Mouse (Mus musculus): ENCODE data around the gene Dnah17.

Gene Dnah17

GRCm38 (mm10) chr11:118130534-118130933, at the start of gene Dnah17:
TSS of gene Dnah17 (minus strand) at chr11:118130634.
- DNase-seq, result no peak

DNA sequence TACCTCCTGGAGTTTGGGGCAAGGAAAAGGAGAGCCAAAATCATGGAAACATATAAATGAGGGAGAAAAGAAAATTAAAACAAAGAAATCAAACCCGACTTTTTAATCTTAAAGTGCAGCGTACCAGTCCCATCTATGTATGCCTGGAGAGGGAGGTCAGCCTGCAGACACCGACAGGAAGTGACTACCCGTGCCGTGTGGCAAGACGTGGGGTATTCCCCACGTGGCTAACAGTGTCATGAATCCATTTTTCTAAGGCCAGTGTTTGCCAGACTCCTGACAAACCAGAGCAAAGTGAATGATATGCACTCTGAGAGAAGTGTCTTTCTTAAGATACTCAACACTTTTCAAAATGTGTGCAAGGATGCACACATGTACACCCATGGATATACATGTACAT, 49.8 kb upstream of the Dnah17 start:
- no peak for DNase-seq

GRCm38 (mm10) chr11:118178236-118178635, 47.8 kb upstream of the Dnah17 start:
- DNase-seq, result no peak

GRCm38 (mm10) chr11:118174752-118175151, 44.3 kb upstream of the Dnah17 start:
- DNase-seq, result no peak

DNA sequence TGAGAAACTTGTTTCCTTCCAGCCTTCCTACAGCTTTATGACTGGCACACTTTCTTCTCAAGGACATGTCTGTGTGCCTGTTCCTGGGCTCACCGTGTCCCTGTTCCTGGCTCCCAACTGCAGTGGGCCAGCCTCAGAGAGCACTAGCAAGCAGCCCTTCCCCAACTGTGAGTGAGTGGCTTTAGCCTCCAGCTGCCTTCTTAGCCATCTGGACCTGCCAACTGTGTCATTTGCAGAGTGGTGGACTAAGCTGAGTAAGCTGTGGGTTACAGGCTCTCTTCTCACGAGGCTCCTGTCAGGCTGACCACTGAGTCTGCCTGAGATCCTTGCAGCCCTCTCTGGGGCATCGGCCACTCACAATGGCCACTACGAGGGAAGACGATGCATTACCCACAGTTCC, 42.3 kb upstream of the Dnah17 start:
- no peak for DNase-seq

GRCm38 (mm10) chr11:118170333-118170732, 39.9 kb upstream of the Dnah17 start:
- DNase-seq, result no peak

DNA sequence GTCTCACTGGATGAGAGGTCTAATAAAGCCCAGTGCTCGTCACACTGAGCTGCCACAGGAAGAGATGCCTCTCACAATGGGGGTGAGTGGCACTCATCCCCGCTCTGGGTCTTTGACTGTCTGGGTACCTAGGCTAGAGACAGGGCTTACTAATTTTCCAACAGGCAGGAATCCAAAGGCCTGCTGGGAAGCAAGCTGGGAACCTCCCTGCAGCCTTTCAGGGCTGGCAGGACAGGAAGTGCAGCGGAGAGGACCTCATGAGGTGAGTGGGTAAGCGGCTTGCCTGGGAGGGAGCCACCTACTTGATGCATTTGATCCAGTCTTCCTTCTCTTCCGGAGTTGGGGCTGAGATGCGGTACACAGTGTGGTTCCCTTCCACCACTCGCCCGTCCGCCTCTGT, 38.3 kb upstream of the Dnah17 start:
- no peak for DNase-seq

DNA sequence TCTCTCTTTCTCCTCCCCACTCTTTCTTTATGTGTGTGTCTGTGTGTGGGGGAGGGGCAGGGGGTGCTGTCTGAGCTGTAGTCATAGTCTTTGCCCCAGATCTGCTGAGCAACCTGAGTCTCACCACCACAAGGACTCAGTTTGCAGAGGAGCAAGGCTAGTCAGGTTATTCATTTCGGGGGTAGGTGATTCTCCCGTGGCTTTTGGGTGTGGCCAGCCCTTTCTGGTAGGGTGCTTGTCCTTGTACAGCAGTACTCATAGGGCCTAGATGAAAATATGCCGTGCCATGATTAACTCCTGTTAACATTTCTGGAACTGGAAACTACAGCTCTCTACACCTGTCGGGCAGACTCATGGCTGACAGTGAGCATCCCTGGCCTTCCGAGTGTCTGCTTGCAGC, 36.2 kb upstream of the Dnah17 start:
- no peak for DNase-seq

GRCm38 (mm10) chr11:118165681-118166080, 35.2 kb upstream of the Dnah17 start:
- no peak for DNase-seq

DNA sequence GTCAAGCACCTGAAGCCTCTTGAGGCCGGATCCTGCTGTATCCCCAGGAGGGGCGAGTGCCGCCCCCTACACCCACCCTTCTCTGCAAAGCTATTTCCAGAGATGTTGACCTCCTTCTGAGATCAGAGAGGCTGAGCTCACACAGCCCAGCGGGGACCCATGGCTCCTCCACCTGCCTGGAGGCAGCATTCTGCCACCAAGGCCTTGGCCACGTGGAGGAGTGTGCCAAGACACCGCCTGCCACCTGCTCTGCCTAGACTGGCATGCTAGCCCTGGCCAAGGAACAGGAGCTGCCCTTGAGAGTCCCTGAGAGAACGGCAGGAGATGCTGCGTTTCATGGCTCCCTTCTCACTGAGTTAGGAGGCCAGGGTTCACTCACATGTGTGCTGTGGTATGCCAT, 34.1 kb upstream of the Dnah17 start:
- DNase-seq, result no peak

GRCm38 (mm10) chr11:118162245-118162644, 31.8 kb upstream of the Dnah17 start:
- DNase-seq, result peak; percentile 30

DNA sequence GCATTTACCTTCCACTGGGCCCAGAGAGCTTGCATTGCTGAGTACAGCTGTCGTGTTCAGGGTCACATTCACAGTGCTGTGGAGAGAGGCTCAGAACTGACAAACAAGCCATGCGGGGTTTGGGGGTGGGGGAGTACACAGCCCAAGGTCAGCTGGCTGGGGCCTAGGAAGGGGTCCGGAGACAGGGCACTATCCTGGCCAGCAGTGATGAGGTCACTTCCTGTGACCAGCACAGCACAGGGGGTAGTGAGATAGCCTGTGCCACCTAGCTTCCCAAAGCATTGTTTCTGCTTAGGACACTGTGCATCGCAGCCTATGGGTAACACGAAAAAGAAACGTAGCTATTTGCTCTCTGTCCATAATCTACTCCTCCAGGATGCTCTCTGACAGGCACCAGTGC, 30.8 kb upstream of the Dnah17 start:
- DNase-seq, result no peak

- DNase-seq, result no peak
These were observed 30.3 kb upstream of the Dnah17 start for GRCm38 (mm10) chr11:118160763-118161162.

DNA sequence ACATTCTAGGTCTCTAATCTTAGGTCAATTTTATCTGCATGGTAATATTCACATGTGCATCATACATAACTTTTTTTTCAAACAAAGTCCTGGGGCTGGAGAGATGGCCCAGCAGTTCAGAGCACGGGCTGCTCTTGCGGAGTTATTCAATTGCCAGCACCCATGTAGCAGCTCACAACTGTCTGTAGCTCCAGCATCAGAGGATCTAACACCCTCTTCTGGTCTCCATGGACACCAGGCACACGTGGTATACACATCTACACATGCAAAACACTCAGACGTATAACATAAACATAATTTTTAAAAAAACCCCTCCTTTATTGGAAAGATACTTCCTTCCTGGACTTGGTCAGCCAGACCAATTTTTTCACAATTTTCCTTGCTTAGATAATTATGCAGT, 28.3 kb upstream of the Dnah17 start:
- DNase-seq, result no peak

- DNase-seq, result peak; percentile 34
These were observed 26.1 kb upstream of the Dnah17 start for GRCm38 (mm10) chr11:118156480-118157060.

- DNase-seq, result no peak
These were observed 22.5 kb upstream of the Dnah17 start for GRCm38 (mm10) chr11:118152964-118153363.

DNA sequence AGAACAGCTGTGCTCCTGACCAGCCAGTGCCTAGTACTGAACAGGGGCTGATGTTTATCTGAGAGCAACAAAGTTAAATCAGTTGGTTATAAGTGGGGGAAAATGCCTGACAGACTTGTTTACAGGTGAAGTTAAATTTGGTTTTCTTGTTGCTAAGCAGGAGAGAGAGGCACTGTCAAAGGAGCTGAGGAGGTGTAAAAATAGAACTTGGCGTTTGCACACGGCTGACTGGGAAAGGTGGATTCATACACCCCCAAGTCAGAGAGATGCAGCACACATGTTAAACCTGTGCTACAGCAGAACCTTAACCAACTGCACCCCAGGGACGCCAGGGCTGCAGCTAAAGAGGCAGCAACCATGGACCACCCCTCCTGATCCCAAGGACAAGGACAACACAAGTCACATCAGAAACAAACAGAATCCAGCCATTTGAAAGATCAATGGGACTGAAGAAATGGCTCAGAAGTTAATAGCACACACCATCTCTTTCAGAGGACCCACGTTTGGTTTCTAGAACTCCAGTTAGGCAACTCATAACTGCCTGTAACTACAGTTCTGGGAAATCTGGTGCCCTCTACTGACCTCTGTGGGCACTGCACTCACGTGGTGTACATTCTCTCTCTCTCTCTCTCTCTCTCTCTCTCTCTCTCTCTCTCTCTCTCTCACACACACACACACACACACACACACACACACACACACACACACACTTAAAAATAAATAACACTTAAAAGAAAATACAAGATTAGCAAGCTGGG, 21.2 kb upstream of the Dnah17 start:
- DNase-seq, result no peak

DNA sequence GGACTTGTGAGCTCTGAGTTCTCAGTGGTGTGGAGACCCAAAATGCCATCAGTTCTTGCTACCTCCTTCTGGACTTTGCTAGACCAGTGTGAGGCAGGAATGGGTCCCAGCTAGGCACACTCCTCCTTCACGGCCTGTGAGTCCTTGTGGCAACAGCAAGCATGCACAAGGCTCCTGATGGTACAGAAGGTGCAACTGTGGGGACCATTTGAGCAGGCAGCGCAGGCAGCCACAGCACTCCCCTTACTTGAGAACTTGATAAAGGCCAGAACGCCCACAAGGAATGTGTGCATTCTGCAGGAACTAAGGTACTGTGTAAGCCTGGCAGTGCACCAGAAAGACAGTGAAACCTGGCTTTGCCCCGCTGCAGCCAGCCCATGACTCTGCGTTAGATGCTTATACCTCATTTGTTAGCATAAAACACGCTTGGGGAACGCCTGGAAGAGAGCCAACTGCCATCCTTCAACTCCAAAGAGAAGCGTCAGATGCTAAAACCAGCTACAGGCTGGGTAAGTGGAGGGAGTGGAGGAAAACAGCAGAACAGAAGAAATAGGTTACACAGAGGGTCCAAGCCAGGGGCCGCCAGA, 19.8 kb upstream of the Dnah17 start:
- DNase-seq, result no peak

- DNase-seq, result no peak
These were observed 17.6 kb upstream of the Dnah17 start for GRCm38 (mm10) chr11:118147877-118148637.

GRCm38 (mm10) chr11:118146446-118146845, 16.0 kb upstream of the Dnah17 start:
- no peak for DNase-seq

DNA sequence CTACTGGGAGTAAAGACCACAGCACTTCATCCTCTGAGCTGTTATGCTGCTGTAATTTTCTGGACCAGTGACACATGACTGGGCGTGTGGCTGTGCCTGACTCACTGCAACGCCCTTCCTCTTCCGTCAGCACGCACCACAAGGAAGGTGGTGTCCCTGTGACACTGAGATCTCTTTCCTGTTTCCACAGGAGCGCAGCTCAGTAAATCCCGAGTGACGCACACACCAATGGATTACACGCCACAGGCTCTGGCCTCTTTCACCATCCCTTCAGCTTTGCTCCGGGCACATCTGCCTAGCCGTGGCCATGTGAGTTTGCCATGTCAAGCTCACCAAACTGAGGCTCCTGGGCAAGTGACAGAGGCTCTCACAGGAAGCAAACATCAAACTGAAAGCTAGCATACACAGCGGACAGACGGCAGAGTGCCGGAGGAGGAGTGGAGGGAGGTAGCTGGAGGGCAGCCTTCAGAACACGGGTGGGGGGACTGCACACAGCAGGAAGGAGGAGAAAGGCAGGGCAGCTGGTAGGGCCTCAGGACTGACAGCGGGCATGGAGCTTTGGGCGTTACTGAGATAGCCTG, 15.4 kb upstream of the Dnah17 start:
- DNase-seq, result peak; percentile 66

DNA sequence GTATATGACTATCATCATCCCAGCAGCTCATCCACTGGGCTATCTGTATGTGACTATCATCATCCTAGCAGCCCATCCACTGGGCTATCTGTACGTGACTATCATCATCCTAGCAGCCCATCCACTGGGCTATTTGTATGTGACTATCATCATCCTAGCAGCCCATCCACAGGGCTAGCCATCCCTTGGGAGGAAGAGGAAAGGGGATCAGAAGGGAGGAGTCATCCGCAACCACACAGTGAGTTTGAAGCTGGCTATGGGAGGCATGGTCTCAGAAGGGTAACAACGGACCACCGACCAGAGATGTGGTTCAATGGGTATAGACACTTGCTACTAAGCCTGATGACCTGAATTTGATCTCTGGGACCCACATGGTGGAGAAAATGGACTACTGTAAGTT, 14.7 kb upstream of the Dnah17 start:
- no peak for DNase-seq

GRCm38 (mm10) chr11:118143731-118144130, 13.3 kb upstream of the Dnah17 start:
- no peak for DNase-seq

Data from kidney, adult 9 months (tissue).